Mouse (Mus musculus): ENCODE data around the gene Topbp1.
A peak's percentile ranks its signal among the peaks of the same experiment; 100 is the strongest.

Topbp1 gene

DNA sequence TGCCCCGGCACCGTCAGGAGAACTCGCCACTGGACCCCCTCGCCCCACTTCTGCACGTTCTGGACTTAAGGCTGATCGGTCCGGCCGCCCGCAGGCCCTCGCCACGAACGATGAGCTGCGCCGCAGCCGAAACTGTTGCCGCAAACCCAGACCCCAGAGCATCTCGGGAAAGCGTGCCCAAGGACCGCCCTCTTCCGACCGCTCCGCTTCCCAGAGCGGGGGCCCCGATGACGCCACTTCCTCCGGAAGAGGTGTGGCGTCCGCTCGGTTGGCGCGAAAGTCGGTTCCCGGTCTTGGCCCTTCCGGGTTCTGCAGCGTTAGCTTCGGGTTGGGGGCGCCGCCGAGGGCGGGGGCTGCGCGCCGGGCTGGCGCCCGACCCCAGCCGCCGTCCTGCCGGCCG is at the start of gene Topbp1, which contains the start of gene 1300017J02Rik:
TSS of gene Topbp1 (plus strand) at position 289 of the 400 bp plus-strand sequence.
TSS of gene 1300017J02Rik (minus strand) at position 156 of the 400 bp plus-strand sequence.
- peak; percentile 96 for DNase-seq (ENCODE audit: low read depth)

DNA sequence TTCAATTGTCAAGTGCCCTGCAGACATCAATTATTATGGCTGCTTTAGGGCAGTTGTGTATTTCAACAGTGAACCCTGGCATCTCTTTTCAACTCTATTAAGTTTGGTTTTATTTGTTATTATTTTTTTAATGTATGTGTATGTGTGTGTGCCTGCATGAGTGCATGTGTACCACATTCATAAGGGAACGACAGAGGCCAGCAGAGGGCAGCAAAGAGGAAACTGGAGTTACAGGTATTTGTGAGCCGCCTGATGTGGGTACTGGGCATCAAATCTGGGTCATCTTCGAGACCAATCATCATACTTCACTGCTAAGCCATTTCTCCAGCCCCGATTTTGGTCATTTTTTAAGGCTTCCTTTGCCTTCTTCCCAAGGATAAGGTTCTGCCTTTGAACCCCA is 39.2 kb upstream of the Topbp1 start:
- DNase-seq (ENCODE audit: low read depth), result peak; percentile 6

DNA sequence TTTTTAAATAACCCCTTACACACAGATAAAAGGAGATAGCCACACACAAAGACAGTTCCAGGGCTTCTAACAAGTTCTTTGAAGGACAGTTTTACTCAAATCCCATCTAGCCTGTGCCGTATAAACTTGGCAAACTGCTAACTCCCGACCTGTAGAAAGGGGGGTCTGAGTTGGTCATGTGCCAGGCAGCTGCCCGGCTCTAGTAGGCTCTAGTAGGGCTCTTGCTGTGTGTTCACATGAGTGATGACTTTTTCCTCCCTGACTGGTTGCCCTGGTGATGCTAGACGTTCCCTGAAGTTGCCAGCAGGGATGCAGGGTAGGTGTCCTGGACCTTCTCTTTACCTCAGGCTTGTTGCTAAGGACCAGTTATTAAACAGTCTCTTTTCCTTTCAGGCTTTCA is 33.9 kb upstream of the Topbp1 start:
- DNase-seq (ENCODE audit: low read depth), result no peak

DNA sequence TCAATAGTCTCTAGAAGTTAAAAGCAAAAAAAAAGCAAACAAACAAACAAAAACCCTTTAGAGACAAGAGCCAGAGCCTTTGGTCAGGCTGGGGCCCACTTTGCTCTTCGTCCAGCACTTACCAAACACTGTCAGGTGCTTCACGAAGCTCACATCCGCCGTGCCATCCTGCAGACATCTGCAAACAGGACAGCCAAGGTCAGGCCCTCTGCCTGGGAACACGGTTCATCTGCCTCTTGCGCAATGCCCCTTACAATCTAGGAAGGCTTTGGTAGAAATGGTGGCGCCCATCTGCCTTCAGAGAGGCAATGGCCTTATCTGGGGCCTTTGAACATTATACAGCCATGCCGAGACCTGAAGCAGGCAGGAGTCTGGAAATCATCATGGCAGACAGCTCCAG is 30.2 kb upstream of the Topbp1 start:
- no peak for DNase-seq (ENCODE audit: low read depth)

DNA sequence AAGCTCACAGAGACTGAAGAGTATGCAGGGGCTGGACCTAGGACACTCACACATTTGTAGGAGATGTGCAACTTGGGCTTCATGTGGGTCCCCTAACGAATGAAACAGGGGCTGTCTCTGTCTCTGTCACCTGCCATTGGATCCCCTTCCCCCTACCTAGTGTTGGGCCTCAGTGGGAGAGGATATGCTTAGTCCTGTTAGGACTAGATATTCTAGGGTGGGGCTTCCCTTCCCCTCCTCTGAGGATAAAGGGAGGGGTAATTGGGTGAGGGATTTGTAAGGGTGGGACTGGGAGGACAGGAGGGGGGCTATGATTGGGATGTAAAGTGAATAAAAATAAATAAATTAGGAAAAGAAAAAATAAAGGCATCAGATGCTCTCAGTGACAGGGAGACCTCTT is 29.3 kb upstream of the Topbp1 start:
- no peak for DNase-seq (ENCODE audit: low read depth)

DNA sequence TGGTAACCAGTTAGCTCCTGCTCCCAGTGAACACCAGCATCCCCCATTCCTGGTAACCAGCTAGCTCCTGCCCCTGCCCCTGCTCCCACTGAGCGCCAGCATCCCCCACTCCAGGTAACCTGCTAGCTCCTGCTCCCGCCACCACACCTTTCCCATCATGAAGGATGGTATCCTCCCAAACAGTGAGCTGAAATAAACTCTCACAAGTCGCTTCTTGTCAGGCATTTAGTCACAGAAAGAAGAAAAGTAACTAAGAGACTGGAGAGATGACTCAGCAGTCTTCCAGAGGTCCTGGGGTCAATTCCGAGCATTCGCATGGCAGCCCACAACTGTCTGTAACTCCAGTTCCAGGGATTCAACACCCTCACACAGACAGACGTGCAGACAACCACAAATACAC is 28.1 kb upstream of the Topbp1 start:
- no peak for DNase-seq (ENCODE audit: low read depth)

DNA sequence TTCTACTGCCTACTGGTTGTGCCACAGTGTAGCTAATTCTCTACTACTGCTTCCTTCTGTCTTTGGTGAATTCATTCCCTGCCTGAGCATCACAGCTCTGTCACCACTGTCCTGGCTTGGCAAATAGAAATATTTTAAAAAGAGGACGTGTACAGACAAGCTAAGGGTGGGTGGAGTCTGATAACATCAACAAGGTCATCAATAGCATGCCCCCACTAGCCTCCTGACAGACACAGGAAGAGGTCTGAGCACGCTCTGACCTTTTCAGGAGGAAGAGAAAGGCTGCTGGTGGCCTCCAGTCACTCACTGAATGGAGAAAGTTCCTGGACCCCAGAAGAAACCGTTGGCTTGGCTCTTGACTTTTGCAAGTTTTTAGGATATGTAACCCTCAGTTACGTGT is 18.6 kb upstream of the Topbp1 start:
- DNase-seq (ENCODE audit: low read depth), result no peak

DNA sequence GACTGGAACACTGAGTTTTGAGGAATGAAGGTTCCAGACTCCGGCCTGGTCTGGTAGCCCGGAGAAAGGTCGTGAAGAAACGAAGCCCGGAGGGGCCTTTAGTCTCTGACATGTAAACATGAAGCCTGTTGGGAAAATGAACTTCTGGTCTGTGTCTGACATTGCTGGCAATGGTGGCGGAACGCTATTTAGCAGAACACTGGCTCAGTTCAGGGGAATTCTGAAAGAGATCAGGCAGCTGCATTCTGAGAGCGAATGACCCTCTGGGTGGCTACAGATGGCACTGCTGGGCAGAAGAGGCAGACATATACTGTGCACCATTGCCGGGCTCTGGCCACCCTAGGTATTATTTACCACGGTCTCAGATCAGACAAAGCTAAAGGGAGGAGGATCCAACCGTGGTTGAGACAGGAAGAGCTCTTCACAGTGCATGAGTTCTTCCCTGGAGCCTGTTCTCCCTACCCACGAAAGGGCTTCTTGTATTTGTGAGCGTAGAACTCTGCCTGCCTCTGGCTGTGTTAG is 18.1 kb upstream of the Topbp1 start:
- no peak for DNase-seq (ENCODE audit: low read depth)

DNA sequence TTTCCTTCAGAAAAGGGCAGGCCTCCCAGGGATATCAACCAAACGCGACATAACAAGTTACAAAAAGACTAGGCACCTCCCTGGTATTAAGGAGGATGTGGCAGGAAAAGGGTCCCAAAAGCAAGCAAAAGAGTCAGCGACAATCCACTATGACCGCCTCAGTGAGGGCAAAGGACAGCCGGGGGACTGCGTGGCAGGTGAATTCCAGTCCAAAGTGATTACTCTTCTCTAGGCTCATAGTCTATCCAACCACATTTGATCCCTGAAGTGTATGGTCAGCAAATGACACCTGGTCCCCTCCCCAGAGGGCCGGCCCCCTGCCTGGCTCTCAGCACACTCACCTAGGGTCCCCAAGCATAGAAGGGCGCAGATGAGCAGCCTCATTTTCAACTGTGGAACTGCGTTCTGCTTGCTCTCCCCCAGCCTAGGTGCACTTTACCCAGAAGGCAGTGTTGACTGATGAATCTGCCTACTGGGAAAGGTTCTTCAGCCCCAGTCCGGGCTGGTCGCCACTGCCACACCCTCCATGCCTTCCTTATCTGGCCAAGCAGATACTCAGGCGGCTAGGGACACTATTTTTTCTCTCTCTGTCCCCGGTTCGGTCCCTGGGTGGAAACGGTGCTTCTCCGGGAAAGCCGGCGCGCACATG is 17.1 kb upstream of the Topbp1 start:
- no peak for DNase-seq (ENCODE audit: low read depth)

DNA sequence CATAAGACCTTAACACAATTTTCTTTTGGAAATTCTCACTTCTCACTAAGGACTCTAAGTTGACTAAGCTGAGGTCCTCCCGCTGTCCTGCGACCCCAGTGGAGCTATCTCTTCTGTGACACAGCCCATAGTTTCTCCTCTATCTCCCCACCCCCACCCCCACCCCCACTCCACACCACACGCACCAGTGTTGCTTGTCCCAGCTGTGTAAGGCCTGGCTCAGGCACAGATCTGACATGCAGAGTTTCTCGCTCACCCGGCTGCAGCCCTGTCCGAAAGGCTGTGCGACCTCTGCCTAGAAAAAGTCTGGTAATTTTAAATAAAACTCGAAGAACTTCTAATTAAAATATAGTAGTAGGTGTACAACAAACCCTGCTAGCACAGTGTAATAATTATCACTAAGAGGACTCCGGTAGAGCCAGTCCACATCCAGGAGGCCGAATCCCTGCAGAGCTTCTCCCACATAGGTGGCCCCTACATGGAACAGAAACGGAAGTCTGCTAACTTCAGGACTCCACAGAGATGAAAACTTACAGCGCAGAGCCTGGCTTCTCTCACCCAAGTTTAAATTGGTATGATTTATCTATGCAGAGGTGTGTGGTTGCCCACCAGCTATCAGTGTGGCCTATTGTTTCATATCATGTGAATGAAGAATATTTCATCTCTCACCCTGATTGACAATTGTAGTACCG is 16.4 kb upstream of the Topbp1 start:
- DNase-seq (ENCODE audit: low read depth), result no peak

DNA sequence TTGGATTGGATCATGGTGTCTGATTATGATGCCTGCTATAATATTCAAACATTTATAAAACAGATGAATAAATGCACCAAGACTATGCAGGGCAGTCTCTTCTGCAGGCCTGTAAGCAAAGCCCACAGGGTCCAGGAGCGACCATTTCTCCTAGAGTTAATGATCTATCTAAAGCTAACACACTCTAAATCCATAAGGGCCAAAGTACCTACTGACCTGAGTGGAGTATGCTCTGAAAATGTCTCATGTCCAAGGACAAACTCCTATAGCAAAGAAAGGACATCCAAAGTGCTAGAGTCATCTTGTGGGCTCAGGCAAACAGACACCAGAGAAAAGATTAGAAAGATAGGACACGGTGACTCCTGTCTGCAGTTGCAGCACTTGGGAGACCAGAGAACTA is 10.5 kb upstream of the Topbp1 start:
- no peak for DNase-seq (ENCODE audit: low read depth)

DNA sequence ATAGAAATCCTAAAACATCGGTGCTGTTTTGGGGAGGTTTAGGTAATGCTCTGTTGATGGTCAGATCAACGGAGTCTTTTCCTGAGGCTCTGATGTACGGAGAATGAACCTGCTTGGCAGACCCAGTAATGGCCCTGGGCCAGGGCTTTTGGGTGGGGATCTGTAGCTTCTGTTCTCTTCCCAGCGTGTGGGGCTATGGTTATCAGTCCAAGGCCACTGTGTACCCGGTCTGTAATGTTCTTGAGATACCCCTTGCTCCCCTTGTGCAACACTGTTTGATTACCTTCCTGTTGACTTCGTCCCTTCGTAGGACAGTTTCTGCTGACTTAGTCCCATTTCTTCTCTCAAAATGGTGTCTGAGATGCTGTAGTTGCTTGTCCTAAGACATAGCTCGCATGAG is 3.9 kb upstream of the Topbp1 start:
- no peak for DNase-seq (ENCODE audit: low read depth)

DNA sequence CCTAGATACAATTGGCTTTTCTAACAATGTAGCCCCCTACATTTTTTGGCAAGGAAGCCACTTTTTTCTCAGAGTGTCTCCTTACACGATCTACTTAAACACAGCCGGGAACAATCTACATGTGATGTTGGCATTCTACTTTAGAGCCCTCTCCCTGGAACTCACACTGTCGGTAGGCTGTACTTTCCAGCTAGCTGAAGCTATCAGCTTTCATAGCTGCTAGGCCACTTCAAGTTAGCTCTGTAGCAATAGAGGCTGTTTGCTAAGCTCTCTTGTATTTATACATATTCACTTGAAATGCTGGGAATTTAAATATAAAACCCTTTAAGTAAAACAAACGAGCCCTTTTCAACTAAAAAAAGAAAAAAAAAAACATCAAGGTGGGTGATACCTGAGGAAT is 2.8 kb upstream of the Topbp1 start:
- DNase-seq (ENCODE audit: low read depth), result no peak

DNA sequence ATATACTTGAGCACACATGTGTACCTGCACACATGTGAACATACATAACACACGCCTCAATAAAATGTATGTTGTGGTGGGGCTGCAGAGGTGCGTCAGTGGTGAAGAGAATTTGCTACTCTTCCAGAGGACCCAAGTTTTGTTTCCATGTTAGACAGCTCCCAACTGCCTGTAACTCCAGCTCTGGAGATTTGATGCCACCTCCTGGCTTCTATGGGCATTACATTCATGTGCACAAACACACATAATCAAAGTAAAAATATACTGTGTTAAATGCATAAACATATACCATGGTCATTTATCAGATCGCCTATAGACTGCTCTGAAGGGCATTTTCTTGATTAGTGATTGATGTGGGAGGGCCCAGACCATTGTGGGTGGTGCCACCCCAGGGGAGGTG is 2.3 kb upstream of the Topbp1 start:
- DNase-seq (ENCODE audit: low read depth), result peak; percentile 77

DNA sequence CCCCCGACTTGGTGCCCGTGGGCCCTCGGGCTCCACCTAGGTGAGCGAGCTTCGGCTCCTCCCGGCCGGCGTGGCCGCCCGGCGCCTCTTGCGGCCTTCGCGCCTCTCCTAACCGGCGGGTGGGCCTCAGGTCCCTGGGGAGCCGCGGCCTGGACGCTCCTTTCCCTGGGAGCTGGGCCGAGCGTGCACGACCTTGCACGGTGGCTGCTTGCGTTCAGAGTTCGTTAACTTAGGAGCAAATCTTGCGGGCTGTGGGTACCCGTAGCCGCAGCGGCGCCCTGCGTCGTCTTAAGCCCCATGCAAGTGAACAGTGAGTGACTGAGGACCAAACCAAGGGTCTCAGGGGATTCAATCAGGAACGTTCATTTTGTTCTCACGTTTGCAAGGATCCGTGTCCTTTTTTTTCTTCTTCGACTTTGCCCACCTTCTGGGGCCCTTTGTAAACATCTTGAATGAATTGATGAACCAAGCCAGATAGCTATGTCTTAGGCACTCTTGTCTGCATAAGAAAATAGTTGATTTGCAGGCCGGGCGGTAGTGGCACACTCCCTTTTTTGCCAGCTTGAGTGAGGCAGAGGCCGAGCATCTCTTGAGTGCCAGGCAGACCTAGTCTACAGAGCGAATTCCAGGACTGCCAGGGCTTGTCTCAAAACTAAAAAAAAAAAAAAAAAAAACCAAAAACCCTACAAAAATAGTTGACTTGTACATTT is 472 bp downstream of the Topbp1 start:
- DNase-seq (ENCODE audit: low read depth), result peak; percentile 72

DNA sequence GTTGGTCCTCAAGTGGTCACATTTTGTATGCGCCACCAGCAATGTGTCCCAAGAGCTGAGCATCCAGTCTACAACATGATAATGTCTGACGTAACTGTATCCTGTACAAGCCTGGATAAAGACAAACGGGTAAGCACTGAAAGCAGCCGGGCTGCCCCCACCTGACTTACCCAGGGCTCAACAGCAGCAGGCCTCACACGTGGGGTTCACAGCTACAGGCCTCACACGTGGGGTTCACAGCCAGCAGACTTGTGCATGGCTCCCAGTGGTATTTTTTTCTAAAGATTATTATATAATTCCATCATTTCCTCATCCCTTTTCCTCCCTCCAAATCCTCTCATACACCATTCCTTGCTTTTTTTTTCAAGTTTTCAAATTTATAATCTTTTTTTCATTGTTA is 4.8 kb downstream of the Topbp1 start:
- no peak for DNase-seq (ENCODE audit: low read depth)

DNA sequence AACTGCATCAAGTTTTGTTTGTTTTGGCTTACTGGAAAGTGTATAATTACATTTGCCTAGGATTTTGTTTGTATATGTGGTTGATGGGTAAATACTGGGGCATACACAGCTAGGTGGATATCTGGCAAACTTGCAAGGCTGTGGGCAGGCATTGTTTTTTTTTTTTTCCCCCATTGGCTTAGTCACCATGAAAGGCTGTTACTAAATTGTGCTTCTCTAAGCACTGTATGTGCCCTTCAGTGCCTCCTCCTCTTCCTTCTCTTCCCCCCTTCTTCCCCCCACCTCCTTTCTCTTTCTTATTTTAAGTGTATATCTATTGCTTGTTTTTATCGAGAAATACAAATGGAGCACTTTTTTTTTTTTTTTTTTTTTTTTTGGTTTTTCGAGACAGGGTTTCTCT is 19.7 kb downstream of the Topbp1 start:
- DNase-seq (ENCODE audit: low read depth), result no peak

DNA sequence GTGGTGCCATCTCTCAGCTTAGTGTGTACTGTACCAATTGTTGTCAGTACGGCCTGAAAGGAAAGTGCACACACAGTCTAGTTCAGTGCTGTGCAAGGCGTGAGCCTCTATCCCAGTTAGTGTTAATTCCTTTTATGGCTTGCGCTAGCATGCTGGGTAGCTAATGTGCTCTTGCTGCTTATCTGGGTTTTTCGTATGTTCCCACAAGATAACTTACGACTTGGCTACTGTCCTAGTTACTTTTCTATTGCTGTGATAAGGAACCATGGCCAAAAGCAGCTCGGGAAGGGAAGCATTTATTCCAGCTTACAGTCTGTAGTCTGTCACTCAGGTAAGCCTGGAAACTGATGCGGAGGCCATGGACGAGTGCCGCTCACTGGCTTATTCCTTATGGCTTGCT is 21.4 kb downstream of the Topbp1 start:
- DNase-seq (ENCODE audit: low read depth), result no peak

DNA sequence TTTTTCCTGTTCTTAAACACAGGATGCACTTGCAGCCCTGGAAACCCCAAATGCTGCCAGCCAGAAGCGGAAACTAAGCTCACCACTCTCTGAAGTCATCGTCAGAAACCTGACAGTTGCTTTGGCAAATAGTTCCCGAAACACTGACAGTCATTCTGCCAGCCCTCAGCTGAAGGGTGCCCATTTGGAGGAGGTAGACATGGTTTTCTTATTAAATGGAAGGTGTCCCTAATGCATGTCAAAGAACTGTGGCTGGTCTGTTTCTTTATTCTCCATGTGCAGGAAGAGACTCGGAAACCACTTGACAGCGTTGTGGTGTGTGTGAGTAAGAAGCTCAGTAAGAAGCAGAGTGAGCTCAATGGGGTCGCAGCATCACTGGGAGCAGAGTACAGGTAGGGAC is 27.6 kb downstream of the Topbp1 start:
- no peak for DNase-seq (ENCODE audit: low read depth)

DNA sequence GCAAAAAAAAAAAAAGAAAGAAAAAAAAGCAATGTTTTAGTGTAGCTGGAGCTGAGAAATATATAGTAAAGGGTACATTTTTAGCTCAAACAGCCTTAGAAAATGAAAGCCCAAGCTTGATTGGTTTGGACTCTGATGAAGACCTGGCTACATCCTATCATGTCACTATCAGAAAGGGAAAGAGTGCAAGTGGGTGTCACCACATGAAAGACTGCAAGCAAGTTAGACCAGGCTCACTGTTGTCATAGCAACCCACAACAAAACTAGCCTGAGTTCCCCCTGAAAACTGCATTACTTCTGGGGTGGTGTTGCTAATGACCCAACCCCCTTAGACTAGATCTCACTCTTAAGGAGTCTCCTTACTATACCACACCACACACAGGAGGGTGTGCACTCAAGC is 31.9 kb downstream of the Topbp1 start:
- peak; percentile 29 for DNase-seq (ENCODE audit: low read depth)

DNA sequence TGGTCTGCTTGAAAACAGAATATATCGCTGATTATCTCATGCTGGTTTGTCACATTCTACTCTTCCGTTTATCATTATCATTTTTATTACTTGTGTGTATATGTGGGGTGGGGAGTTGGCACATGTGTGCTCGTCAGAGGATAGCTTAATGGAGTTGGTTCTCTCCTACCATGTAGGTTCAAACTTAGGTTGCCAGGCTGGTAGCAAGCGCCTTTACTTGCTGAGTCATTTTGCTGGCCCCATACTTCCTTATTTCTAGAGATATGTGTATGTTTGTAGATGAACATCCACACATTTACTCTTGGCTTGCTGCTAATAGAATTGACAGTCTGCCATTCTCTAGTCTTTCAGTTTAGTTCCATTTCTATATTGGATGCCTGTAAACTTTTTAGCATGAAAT is 42.0 kb downstream of the Topbp1 start:
- no peak for DNase-seq (ENCODE audit: low read depth)

DNA sequence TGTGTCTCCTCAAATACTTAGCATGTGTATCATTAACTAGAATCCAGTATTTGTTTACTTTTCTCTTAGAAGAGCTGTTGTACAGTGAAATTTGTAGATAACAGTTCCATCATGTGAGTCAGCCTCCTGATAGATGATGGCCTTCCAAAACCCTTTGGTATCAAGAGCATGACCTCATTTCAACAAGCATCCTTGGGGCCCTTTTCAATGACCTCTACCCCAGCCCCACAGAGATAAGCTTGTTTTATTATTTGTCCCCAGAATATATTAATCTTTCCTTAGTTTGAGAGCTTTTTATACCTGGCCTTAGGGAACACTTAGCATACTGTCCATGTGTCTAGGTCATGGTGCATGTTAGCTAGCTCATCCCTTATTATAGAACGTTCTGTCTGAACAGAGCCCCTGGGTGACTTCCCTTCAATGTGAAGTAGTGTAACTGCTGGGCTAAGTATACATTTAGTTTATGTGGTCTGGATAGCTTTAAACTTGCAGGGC is 43.0 kb downstream of the Topbp1 start:
- no peak for DNase-seq (ENCODE audit: low read depth)

DNA sequence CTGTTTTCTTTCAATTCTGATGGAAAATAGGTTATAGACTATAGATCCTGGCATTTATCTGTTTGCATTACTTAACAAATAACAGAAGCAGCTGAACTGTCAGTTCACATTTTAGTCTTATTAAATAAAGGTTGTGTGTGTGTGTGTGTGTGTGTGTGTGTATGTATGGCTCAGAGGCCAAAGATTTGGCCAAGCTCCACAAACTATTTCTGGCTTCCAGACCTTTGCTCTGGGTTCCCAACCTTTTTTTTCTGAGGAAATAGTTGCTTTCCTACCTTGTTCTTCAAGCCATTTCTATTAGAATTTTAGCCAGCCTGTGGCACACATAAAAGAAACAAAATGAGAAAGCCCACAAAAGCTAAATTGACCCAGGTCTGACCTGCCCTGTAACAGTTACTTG is 43.8 kb downstream of the Topbp1 start:
- DNase-seq (ENCODE audit: low read depth), result no peak
